Mouse (Mus musculus): Measurements from ENCODE around the gene Klf13.

DNA sequence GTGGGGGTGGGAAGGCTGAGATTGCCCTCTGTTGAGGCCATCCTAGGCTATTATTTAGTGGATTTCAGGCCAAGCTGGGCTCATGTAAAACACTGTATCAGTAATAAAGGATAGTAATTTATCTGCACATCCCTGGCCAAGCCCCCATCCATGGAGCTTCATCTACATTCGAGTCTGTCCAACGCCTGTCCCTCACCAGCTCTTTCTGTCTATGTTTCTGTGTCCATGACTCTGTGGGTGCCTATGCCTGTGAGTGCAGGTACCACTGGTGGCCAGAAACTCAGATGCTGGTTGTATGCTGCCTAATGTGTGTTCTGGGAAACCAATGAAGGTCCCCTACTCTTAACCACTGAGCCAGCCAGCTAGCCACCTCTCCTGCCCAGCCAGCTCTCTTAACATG is 38.3 kb downstream of the Klf13 start:
- no peak for TF ChIP-seq POLR2AphosphoS2 (IDR thresholded peaks at IDR 0.05; ENCODE audit: low read depth, low read length)
- no peak for TF ChIP-seq E2F4 (IDR thresholded peaks at IDR 0.05; ENCODE audit: insufficient replicate concordance, low read depth, low read length)
- TF ChIP-seq NELFE (IDR thresholded peaks at IDR 0.05; ENCODE audit: low read depth, low read length), result no peak
- no peak for TF ChIP-seq POLR2A (IDR thresholded peaks at IDR 0.05; ENCODE audit: low read depth, low read length)
- no peak for TF ChIP-seq CTCF (conservative IDR thresholded peaks at IDR 0.05 in 1 of 2, IDR thresholded peaks at IDR 0.05 in 1 of 2; ENCODE audit: low read depth in 2 of 2, low read length in 2 of 2)
- TF ChIP-seq ZC3H11A (IDR thresholded peaks at IDR 0.05; ENCODE audit: low read depth, low read length), result no peak
- TF ChIP-seq SMC3 (IDR thresholded peaks at IDR 0.05; ENCODE audit: low read depth, low read length), result no peak
- TF ChIP-seq ZKSCAN1 (IDR thresholded peaks at IDR 0.05; ENCODE audit: borderline replicate concordance, low read depth, low read length), result no peak
- no peak for TF ChIP-seq EP300 (IDR thresholded peaks at IDR 0.05; ENCODE audit: low read length)
- TF ChIP-seq CHD1 (IDR thresholded peaks at IDR 0.05; ENCODE audit: low read depth, low read length), result no peak
- TF ChIP-seq CHD2 (IDR thresholded peaks at IDR 0.05; ENCODE audit: low read length), result no peak

Data from CH12.LX (cell line).